Mouse (Mus musculus) hindbrain, embryonic 16.5 days (tissue): ENCODE measurements around the gene Nosip. TPM values are rescaled to one million over a fixed set of nuclear protein-coding genes. Genes with fewer than 3 reads are reported as not detected.

Experiments
- ATAC-seq: fragments of 200-750 bp; cut with Nextera tagmentation; 2 replicates; pipeline ENCODE4 v1.8.0; 2017; ENCODE audit warnings: moderate TSS enrichment, moderate library complexity
- H3K27ac ChIP-seq: fragments of 300-500 bp; sonication (generic); 2 replicates; pipeline ENCODE4 v1.5.1; 2014; ENCODE audit warnings: low read depth, mild to moderate bottlenecking, control low read depth, low read length, moderate library complexity
- H3K27me3 ChIP-seq: fragments of 300-500 bp; sonication (generic); replicated peaks from 2 replicates; pipeline ENCODE4 v1.6.1; 2014; ENCODE audit warnings: low read length; ENCODE audit not compliant: control insufficient read depth, insufficient read depth
- H3K36me3 ChIP-seq: fragments of 300-500 bp; sonication (generic); 2 replicates; pipeline ENCODE4 v1.6.1; 2014; ENCODE audit warnings: mild to moderate bottlenecking, low read length, moderate library complexity, mixed read lengths; ENCODE audit not compliant: control insufficient read depth, insufficient read depth
- H3K4me1 ChIP-seq: fragments of 300-500 bp; sonication (generic); 2 replicates; pipeline ENCODE4 v1.6.1; 2014; ENCODE audit warnings: low read depth, low read length; ENCODE audit not compliant: control insufficient read depth, insufficient read depth
- H3K4me2 ChIP-seq: fragments of 300-500 bp; sonication (generic); 2 replicates; pipeline ENCODE4 v1.6.1; 2014; ENCODE audit warnings: mild to moderate bottlenecking, low read length, control low read depth, moderate library complexity
- H3K4me3 ChIP-seq: fragments of 300-500 bp; sonication (generic); 2 replicates; pipeline ENCODE4 v1.5.1; 2014; ENCODE audit warnings: mild to moderate bottlenecking, low read length, control low read depth, moderate library complexity
- H3K9ac ChIP-seq: fragments of 300-500 bp; sonication (generic); 2 replicates; pipeline ENCODE4 v1.6.1; 2014; ENCODE audit warnings: low read depth, mild to moderate bottlenecking, control low read depth, low read length, moderate library complexity
- H3K9me3 ChIP-seq: fragments of 300-500 bp; sonication (generic); 2 replicates; pipeline ENCODE4 v1.6.1; 2014; ENCODE audit warnings: mild to moderate bottlenecking, low read length, moderate library complexity; ENCODE audit not compliant: control insufficient read depth
- WGBS: fragments of 180-500 bp; shearing (Covaris S2); extraction: QIAGEN DNeasy Blood & Tissue Kit; methylation state at CpG from one replicate; pipeline ENCODE4 v1.1.7; 2014; 5-methylcytosine and 5-hydroxymethylcytosine counted together
- polyA plus RNA-seq: library from polyadenylated mRNA; unstranded; fragments of >200 nt; fragmentation: Nextera tagmentation; extraction: Ambion mirVana; gene quantifications from 2 replicates; pipeline ENCODE4 v1.2.1, GENCODE M21; 2015

Gene Nosip
- polyA plus RNA-seq, 1 experiment from 2014 or later: 69.0 TPM

DNA sequence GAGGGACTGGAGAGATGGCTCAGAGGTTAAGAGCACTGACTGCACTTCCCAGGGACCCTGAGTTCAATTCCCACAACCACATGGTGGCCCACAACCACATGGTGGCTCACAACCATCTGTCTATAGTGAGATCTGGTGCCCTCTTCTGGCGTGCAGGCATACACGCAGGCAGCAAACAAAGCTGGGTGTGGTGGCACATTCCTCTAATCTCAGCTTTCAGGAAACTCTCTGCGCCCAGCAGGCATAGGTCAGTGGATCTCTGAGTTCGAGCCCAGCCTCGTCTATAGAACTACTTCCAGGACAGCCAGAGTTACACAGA, 5.7 kb downstream of the Nosip start:
- WGBS: 28% methylated on average over 5 of the region's 5 CpGs

DNA sequence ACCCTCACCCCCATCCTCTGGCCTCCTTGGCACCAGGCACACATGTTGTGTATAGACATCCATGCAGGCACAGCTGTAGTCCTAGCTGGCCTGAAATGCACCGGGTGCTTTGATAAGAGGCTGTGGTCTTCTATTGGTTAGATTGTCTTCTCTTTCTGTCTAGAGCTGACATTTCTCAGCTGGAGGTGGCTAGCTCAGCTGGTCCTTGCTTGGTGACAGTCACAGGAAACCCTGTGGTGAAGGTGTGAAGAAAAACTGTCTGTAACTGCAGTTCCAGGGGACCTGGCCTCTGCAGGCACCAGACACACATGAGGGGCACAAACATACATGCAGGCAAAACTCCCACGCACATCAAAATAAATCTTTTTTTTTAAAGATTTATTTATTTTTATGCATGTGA, 7.4 kb downstream of the Nosip start:
- H3K4me2 ChIP-seq: no peak overlapping the region
- H3K27ac ChIP-seq: no peak overlapping the region
- no peaks in the 10 kb centered on the region for H3K9me3 ChIP-seq
- H3K9ac ChIP-seq: no peak overlapping the region
- no peaks in the 10 kb centered on the region for H3K27me3 ChIP-seq
- no peak for ATAC-seq
- H3K36me3 ChIP-seq: no peaks in the 10 kb centered on the region
- no peak overlapping the region for H3K4me3 ChIP-seq
- H3K4me1 ChIP-seq: no peaks in the 10 kb centered on the region
- WGBS: 78% methylated on average over 2 of the region's 2 CpGs

More for the DNA sequence above, 5.7 kb downstream of the Nosip start:
- Histone ChIP-seq H3K36me3 (no peaks in the 10 kb centered on the region), H3K4me3 (no peak overlapping the region), H3K4me1 (peaks cover 4% of the 10 kb centered on the region), H3K9ac (no peak overlapping the region), H3K27me3 (no peaks in the 10 kb centered on the region), H3K9me3 (no peaks in the 10 kb centered on the region), H3K4me2 (no peak overlapping the region), H3K27ac (no peak overlapping the region)
- ATAC-seq: no peak

DNA sequence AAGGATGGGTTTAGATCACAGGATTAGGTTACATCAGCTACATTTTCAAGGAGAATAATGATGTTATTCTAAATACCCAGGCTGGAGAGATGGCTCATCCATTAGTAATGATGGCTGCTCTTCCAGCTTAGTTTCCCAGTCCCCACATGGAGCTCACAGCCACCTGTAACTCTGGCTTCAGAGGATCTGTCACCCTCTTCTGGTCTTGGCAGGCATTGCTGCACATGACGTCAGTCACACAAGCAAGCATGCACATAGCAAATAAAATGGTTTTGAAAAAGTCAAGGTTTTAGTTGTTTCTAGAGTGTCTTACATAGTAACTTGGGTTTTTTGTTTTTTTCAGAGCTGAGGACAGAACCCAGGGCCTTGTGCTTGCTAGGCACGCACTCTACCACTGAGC, 10.0 kb downstream of the Nosip start:
- Histone ChIP-seq H3K4me2 (no peak overlapping the region), H3K27me3 (no peaks in the 10 kb centered on the region), H3K27ac (no peak overlapping the region), H3K36me3 (peaks cover 3% of the 10 kb centered on the region; the same call in 1 of the 2 replicates), H3K4me1 (no peaks in the 10 kb centered on the region), H3K9me3 (no peaks in the 10 kb centered on the region), H3K4me3 (no peak overlapping the region), H3K9ac (no peak overlapping the region)
- WGBS: 80% methylated on average over 2 of the region's 2 CpGs
- ATAC-seq: no peak

DNA sequence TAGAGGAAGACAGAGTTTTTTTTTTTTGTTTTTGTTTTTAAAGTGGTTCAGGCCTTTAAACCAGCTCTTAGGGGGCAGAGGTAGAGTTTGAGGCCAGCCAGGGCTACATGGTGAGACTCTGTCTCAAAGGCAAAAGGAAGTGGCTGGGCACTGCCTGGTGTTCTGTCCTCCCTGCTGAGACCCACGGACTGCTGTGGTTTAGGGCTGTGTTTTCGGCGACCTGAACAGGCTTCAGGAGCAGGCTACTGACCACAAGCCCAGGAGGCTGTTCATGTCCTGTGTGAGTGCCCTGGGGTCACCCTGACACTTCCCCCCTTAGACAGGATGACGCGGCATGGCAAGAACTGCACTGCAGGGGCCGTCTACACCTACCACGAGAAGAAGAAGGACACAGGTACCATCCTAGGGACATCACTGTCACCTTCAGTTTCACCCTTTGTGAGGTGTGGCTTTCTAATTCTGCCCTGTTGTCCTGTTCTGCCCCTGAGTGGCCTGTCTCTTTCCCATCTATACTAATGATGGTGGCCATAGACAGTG, 11.0 kb downstream of the Nosip start:
- Histone ChIP-seq H3K4me1 (no peaks in the 10 kb centered on the region), H3K36me3 (peaks cover 8% of the 10 kb centered on the region; the same call in 1 of the 2 replicates), H3K9ac (no peak overlapping the region), H3K4me3 (no peak overlapping the region), H3K27me3 (no peaks in the 10 kb centered on the region), H3K27ac (no peak overlapping the region), H3K9me3 (no peaks in the 10 kb centered on the region), H3K4me2 (no peak overlapping the region)
- WGBS: 82% methylated on average over 7 of the region's 7 CpGs
- ATAC-seq: no peak

DNA sequence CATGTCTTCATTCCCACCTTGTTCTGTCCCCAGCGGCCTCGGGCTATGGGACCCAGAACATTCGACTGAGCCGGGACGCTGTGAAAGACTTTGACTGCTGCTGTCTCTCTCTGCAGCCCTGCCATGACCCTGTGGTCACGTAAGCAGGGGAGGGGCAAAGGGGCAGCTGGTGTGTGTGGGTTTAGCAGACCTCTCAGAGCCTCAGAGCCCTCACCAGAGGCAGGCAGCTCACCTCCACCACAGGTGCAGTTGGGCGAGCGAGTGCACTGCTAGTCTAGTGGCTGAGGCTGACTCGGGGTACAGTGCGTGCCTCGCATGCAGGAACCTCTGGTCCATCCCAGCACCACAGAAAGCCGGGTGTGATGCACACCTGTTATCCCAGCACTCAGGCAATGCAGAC, 11.7 kb downstream of the Nosip start:
- H3K4me3 ChIP-seq: no peak overlapping the region
- H3K4me1 ChIP-seq: no peaks in the 10 kb centered on the region
- no peaks in the 10 kb centered on the region for H3K27me3 ChIP-seq
- 87% methylated on average over 12 of the region's 12 CpGs for WGBS
- ATAC-seq: no peak
- no peak overlapping the region for H3K9ac ChIP-seq
- H3K36me3 ChIP-seq: peaks cover 8% of the 10 kb centered on the region; the same call in 1 of the 2 replicates
- H3K27ac ChIP-seq: no peak overlapping the region
- no peaks in the 10 kb centered on the region for H3K9me3 ChIP-seq
- no peak overlapping the region for H3K4me2 ChIP-seq

DNA sequence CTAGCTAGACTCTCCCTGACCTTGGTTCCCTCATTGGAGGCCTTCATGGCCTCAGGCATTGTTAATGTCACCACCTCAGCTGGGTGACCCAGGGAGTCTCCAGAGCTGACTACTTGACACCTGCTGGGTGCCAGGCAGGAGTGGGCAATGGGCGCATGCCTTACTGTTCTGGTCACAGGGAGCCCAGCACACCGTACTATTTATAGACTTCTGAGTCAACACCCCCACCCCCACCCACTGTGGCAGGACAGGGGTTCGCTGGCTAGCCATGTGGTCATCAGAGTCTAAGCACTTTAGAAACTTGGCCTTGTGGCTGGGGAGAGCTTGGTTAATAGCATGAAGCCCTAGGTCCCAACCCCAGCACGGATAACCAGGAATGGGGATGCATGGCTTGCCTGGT, 13.2 kb downstream of the Nosip start:
- Histone ChIP-seq H3K4me1 (peaks cover 2% of the 10 kb centered on the region; the same call in 1 of the 2 replicates), H3K27ac (no peak overlapping the region), H3K9ac (no peak overlapping the region), H3K4me3 (no peak overlapping the region), H3K27me3 (no peaks in the 10 kb centered on the region), H3K36me3 (peaks cover 8% of the 10 kb centered on the region; the same call in 1 of the 2 replicates), H3K4me2 (no peak overlapping the region), H3K9me3 (no peaks in the 10 kb centered on the region)
- ATAC-seq: no peak
- WGBS: 92% methylated on average over 4 of the region's 4 CpGs

DNA sequence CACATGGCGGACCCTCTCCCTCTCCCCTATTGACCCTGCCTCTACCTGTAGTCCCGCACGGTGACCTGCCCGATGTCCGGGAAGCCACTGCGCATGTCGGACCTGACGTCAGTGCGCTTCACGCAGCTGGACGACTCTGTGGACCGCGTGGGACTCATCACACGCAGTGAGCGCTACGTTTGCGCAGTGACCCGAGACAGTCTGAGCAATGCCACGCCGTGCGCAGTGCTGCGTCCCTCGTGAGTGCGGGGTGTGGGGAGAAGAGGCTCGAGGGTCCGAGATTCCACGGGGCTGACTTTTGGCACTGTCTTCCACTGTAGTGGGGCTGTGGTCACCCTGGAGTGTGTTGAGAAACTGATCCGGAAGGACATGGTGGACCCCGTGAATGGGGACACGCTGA, 14.3 kb downstream of the Nosip start:
- peaks cover 2% of the 10 kb centered on the region; the same call in 1 of the 2 replicates for H3K4me1 ChIP-seq
- H3K4me3 ChIP-seq: no peak overlapping the region
- H3K9me3 ChIP-seq: no peaks in the 10 kb centered on the region
- no peak overlapping the region for H3K27ac ChIP-seq
- H3K36me3 ChIP-seq: peaks cover 8% of the 10 kb centered on the region; the same call in 1 of the 2 replicates
- H3K27me3 ChIP-seq: no peaks in the 10 kb centered on the region
- WGBS: 87% methylated on average over 30 of the region's 30 CpGs
- H3K9ac ChIP-seq: no peak overlapping the region
- ATAC-seq: no peak
- H3K4me2 ChIP-seq: no peak overlapping the region

DNA sequence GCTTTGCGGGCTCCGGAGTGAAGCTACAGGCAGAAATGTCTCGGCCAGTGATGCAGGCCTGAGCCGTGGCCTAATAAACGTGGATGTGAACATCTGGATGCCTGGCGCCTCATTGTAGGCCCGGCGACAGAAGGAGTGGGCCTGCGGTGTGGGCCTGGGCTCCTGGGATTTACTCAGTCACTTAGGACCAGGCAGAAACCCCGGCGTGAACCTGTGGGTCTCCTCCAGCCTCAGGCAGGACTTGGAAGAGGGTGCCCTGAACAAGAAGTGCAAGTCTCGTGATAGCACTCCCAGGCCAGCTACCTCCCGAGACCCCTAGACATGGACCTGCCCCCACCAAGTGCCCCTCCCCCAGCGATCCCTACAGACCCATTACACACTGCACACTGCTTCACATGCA, 15.1 kb downstream of the Nosip start:
- Histone ChIP-seq H3K4me3 (no peak overlapping the region), H3K9me3 (no peaks in the 10 kb centered on the region), H3K9ac (no peak overlapping the region), H3K4me2 (no peak overlapping the region), H3K27ac (no peak overlapping the region), H3K36me3 (peaks cover 8% of the 10 kb centered on the region; the same call in 1 of the 2 replicates), H3K27me3 (no peaks in the 10 kb centered on the region), H3K4me1 (peaks cover 2% of the 10 kb centered on the region; the same call in 1 of the 2 replicates)
- no peak for ATAC-seq
- WGBS: 89% methylated on average over 14 of the region's 14 CpGs

DNA sequence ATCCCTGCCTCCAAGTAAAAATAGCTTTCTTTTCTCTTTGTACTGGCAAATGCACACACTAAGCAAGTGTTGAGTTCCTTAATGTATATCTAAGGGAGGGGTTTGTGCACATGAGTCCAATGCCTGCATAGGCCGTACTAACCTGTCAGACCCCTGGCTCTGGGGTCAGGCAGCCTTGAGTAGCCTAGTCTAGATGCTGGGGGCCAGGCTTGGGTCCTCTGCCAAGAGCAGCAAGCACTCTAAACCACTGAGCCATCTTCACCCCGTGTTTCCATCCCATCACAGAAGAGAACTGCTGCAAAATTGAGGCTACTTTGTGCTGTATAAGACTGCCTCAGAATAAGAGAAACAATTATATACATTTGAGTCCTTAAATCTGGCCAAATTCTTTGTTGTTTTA, 15.6 kb downstream of the Nosip start:
- 94% methylated on average over 2 of the region's 2 CpGs for WGBS
- ATAC-seq: no peak
- no peak overlapping the region for H3K9ac ChIP-seq

More for the DNA sequence above, 15.6 kb downstream of the Nosip start:
- peaks cover 8% of the 10 kb centered on the region; the same call in 1 of the 2 replicates for H3K36me3 ChIP-seq
- H3K4me3 ChIP-seq: no peak overlapping the region
- H3K9me3 ChIP-seq: no peaks in the 10 kb centered on the region
- no peaks in the 10 kb centered on the region for H3K27me3 ChIP-seq
- no peak overlapping the region for H3K4me2 ChIP-seq
- H3K27ac ChIP-seq: no peak overlapping the region
- peaks cover 2% of the 10 kb centered on the region; the same call in 1 of the 2 replicates for H3K4me1 ChIP-seq
